Mouse (Mus musculus) spleen, embryonic (tissue): ENCODE measurements at regions not wholly inside any gene's neighbourhood (a gene's known extent, or its start where the extent isn't known, plus 50 kb on each side); places are given as distances from the start of the nearest gene placed in this dataset.
"Not testable (repeated sequence)": the region's sequence is repeated elsewhere in the genome, so short reads cannot be mapped to it uniquely, and the experiment has no call there.

ENCODE experiments used
- CTCF ChIA-PET: fragments of 350-600 bp; sonication (Branson Sonifier 250); formaldehyde crosslinking; loops from one replicate; lab custom pipeline; 2022; lab: Charles Lee

GRCm38 (mm10) chr11:26711237-26711636, 117.4 kb upstream of the Vrk2 start:
- CTCF ChIA-PET, result not testable (repeated sequence)

- CTCF ChIA-PET, result no interaction called here
Observed at GRCm38 (mm10) chr11:26708636-26709035, 114.8 kb upstream of the Vrk2 start.

- CTCF ChIA-PET, result no interaction called here
Observed at GRCm38 (mm10) chr11:26683850-26684249, 90.1 kb upstream of the Vrk2 start.

GRCm38 (mm10) chr11:26667251-26667650, 73.5 kb upstream of the Vrk2 start:
- CTCF ChIA-PET, result no interaction called here

- CTCF ChIA-PET, result no interaction called here
Observed at GRCm38 (mm10) chr11:26660878-26661277, 67.1 kb upstream of the Vrk2 start.

- CTCF ChIA-PET, result not testable (repeated sequence)
Observed at GRCm38 (mm10) chr11:26649165-26649564, 55.4 kb upstream of the Vrk2 start.
